Comparison of ENCODE assay signal across 8 mouse cellular contexts in the genomic region with DNA sequence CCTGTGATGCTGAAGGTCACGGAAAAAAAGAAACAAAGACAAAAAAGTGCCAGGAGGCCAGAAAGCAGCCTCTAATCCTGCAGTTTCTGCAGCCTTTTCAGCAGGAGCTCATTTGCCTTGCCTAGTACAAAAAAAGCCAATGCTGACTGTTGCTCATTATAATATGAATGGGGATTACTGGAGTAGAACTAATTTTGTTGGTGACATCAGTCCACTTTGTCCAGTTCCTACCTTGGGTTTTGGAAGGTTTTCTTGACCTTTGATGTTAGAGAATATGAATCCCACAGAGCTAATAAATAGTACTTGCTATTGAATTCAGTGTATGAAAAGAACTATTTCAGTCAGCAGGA. TPM values are rescaled to one million over a fixed set of nuclear protein-coding genes. Genes with fewer than 3 reads are reported as not detected.
A peak's percentile ranks its signal among the peaks of the same experiment; 100 is the strongest.
DNase-seq lines count a peak whose midpoint lies in the region; ATAC-seq and TF ChIP-seq lines count a peak whose summit lies in the region.

No protein-coding gene starts in this region.

- peak overlapping the region; percentile 78 for H3K4me3 ChIP-seq in heart, embryonic 13.5 days
- H3K4me3 ChIP-seq in ES-E14 (ENCODE audit: insufficient read depth in 1 of 2, low read depth in 1 of 2, low read length in 2 of 2, poor library complexity in 1 of 2, severe bottlenecking in 1 of 2): peak overlapping the region; percentile 79 to 84
- peak overlapping the region; percentile 63 for H3K4me3 ChIP-seq in forebrain, postnatal 0 days (ENCODE audit: low read depth, low read length)
- H3K4me3 ChIP-seq in midbrain, embryonic 10.5 days: peak overlapping the region; percentile 87

- H3K9ac ChIP-seq in heart, embryonic 13.5 days: peak overlapping the region; percentile 85
- peak overlapping the region; percentile 92 for H3K9ac ChIP-seq in ES-E14 (ENCODE audit: insufficient read depth, low read depth, low read length, poor library complexity, severe bottlenecking)
- H3K9ac ChIP-seq in forebrain, postnatal 0 days: peak overlapping the region; percentile 57

- H3K27me3 ChIP-seq in heart, embryonic 13.5 days (replicated peaks): no peaks in the 10 kb centered on the region
- H3K27me3 ChIP-seq in forebrain, postnatal 0 days (ENCODE audit: insufficient read depth, low read length): no peaks in the 10 kb centered on the region
- no peaks in the 10 kb centered on the region for H3K27me3 ChIP-seq in midbrain, embryonic 10.5 days (ENCODE audit: low read depth, poor library complexity, severe bottlenecking)

- in situ Hi-C loops in ES-E14 (cut with MboI; ENCODE audit: low sequenced_read_pairs in 2 of 2, unreplicated experiment in 2 of 2): no loop called here

- H3K4me2 ChIP-seq in heart, embryonic 13.5 days: peak overlapping the region; percentile 86
- peak overlapping the region; percentile 76 for H3K4me2 ChIP-seq in forebrain, postnatal 0 days (ENCODE audit: low read depth)

- DNase-seq in heart, postnatal 10 days: no peak
- DNase-seq in ES-E14 (ENCODE audit: low read depth, low spot score): no peak
- DNase-seq in forebrain, postnatal 0 days: no peak
- DNase-seq in midbrain, embryonic 10.5 days (ENCODE audit: low spot score): no peak
- no peak for DNase-seq in layer of hippocampus, adult 18-20 months (ENCODE audit: low spot score in 2 of 2)
- no peak for DNase-seq in cerebellum, adult 8-10 months

- no peaks in the 10 kb centered on the region for H3K9me3 ChIP-seq in heart, embryonic 13.5 days
- H3K9me3 ChIP-seq in ES-E14 (ENCODE audit: control insufficient read depth, insufficient read depth, low read depth, low read length): no peaks in the 10 kb centered on the region
- H3K9me3 ChIP-seq in forebrain, postnatal 0 days (ENCODE audit: low read length): no peaks in the 10 kb centered on the region
- H3K9me3 ChIP-seq in midbrain, embryonic 10.5 days (replicated peaks): no peaks in the 10 kb centered on the region

- H3K27ac ChIP-seq in heart, embryonic 13.5 days (replicated peaks): peak overlapping the region; percentile 78
- H3K27ac ChIP-seq in ES-E14 (ENCODE audit: insufficient read depth, low read depth, low read length, poor library complexity, severe bottlenecking): peak overlapping the region; percentile 90
- H3K27ac ChIP-seq in forebrain, postnatal 0 days (ENCODE audit: low read depth, low read length): no peak overlapping the region
- peak overlapping the region; percentile 95 for H3K27ac ChIP-seq in midbrain, embryonic 10.5 days (replicated peaks)

- H3K36me3 ChIP-seq in heart, embryonic 13.5 days: no peaks in the 10 kb centered on the region
- no peaks in the 10 kb centered on the region for H3K36me3 ChIP-seq in ES-E14 (ENCODE audit: control insufficient read depth, insufficient read depth, low read length, poor library complexity, severe bottlenecking)
- no peaks in the 10 kb centered on the region for H3K36me3 ChIP-seq in forebrain, postnatal 0 days (ENCODE audit: insufficient read depth)
- peaks cover 2% of the 10 kb centered on the region; the same call in 1 of the 2 replicates for H3K36me3 ChIP-seq in midbrain, embryonic 10.5 days

- ATAC-seq in heart, embryonic 13.5 days (ENCODE audit: extremely low read depth, insufficient number of reproducible peaks, low FRiP score, low TSS enrichment): no peak
- no peak for ATAC-seq in forebrain, postnatal 0 days
- ATAC-seq in CD4-positive, CD25-positive, alpha-beta regulatory T cell, adult 4 months: no peak

- peaks cover 20% of the 10 kb centered on the region for H3K4me1 ChIP-seq in heart, embryonic 13.5 days
- peaks cover 0 to 2% of the 10 kb centered on the region in 2 experiments; a peak in 1 of 4 replicates for H3K4me1 ChIP-seq in ES-E14 (ENCODE audit: control insufficient read depth in 2 of 2, insufficient read depth in 2 of 2, low read length in 2 of 2, poor library complexity in 1 of 2)
- no peaks in the 10 kb centered on the region for H3K4me1 ChIP-seq in forebrain, postnatal 0 days (ENCODE audit: insufficient read depth)
- H3K4me1 ChIP-seq in midbrain, embryonic 10.5 days: peaks cover 26% of the 10 kb centered on the region

- TF ChIP-seq CTCF in forebrain, postnatal 0 days (IDR thresholded peaks at IDR 0.05; ENCODE audit: low read depth): no peak

- intact Hi-C loops in heart, postnatal 10 days (cut with DNase I): no loop called here

- WGBS in heart, embryonic 13.5 days: 0% methylated on average over 1 of the region's 1 CpGs
- WGBS in forebrain, postnatal 0 days: 0% methylated on average over 1 of the region's 1 CpGs
- WGBS in midbrain, embryonic 10.5 days: 0% methylated on average over 1 of the region's 1 CpGs

TF ChIP-seq in ES-E14, 5 proteins besides CTCF, POLR2A, EP300 and RAD21:
- TF ChIP-seq ZNF384 (IDR thresholded peaks at IDR 0.05; ENCODE audit: low read depth, low read length) (0 out of 2 replicates have a peak, but pooled peaks have one; percentile 47), MAFK (IDR thresholded peaks at IDR 0.05; ENCODE audit: insufficient read depth, low read depth, low read length) (no peak)

RNA-seq across cellular contexts. Expression of a gene that starts 0.8 kb away (rescaled TPM):
- 13.3 and 14.1 TPM in 2 replicates for polyA plus RNA-seq in heart, embryonic 13.5 days (2015; fragmentation: Nextera tagmentation; extraction: Ambion mirVana)
- total RNA-seq in heart, postnatal 10 days (2021): 10 to 100 TPM; 12.4 to 13.0 TPM
- total RNA-seq in ES-E14 (2012; rRNA removed): 2.5 and 2.9 TPM in 2 replicates
- total RNA-seq in forebrain, postnatal 0 days (2014; rRNA removed): 6.4 and 11.1 TPM in 2 replicates
- polyA plus RNA-seq in forebrain, postnatal 0 days (2015; fragmentation: Nextera tagmentation; extraction: Ambion mirVana): 7.1 and 7.4 TPM in 2 replicates
- polyA plus RNA-seq in midbrain, embryonic 10.5 days (2016; fragmentation: Nextera tagmentation; extraction: Ambion mirVana): 11.6 and 12.0 TPM in 2 replicates
- polyA plus RNA-seq in CD4-positive, CD25-positive, alpha-beta regulatory T cell, adult 4 months (2017; shearing (Covaris generic)): 10 to 100 TPM; 14.9 to 17.8 TPM
- 1 to 10 TPM; 7.8 to 8.7 TPM for total RNA-seq in layer of hippocampus, adult 18-20 months (2021)

RNA-seq across cellular contexts. Expression of a gene that starts 0.8 kb away (rescaled TPM):
- 11.6 and 12.3 TPM in 2 replicates for polyA plus RNA-seq in heart, embryonic 13.5 days (2015; fragmentation: Nextera tagmentation; extraction: Ambion mirVana)
- 1 to 10 TPM; 2.7 to 2.8 TPM for total RNA-seq in heart, postnatal 10 days (2021)
- total RNA-seq in ES-E14 (2012; rRNA removed): 22.5 and 26.9 TPM in 2 replicates
- total RNA-seq in forebrain, postnatal 0 days (2014; rRNA removed): 4.6 and 4.8 TPM in 2 replicates
- 2.6 and 3.0 TPM in 2 replicates for polyA plus RNA-seq in forebrain, postnatal 0 days (2015; fragmentation: Nextera tagmentation; extraction: Ambion mirVana)
- 39.2 and 39.3 TPM in 2 replicates for polyA plus RNA-seq in midbrain, embryonic 10.5 days (2016; fragmentation: Nextera tagmentation; extraction: Ambion mirVana)
- polyA plus RNA-seq in CD4-positive, CD25-positive, alpha-beta regulatory T cell, adult 4 months (2017; shearing (Covaris generic)): 1 to 10 TPM; 4.9 to 5.8 TPM
- total RNA-seq in layer of hippocampus, adult 18-20 months (2021): under 1 TPM; 0.71 to 0.92 TPM
